Mouse (Mus musculus): ENCODE data around the gene Tspan3. TPM values are rescaled to one million over a fixed set of nuclear protein-coding genes. Genes with fewer than 3 reads are reported as not detected.
A peak's percentile ranks its signal among the peaks of the same experiment; 100 is the strongest.

The Tspan3 gene
- total RNA-seq, 2 experiments from 2014 or later, result 347 to 373 TPM

DNA sequence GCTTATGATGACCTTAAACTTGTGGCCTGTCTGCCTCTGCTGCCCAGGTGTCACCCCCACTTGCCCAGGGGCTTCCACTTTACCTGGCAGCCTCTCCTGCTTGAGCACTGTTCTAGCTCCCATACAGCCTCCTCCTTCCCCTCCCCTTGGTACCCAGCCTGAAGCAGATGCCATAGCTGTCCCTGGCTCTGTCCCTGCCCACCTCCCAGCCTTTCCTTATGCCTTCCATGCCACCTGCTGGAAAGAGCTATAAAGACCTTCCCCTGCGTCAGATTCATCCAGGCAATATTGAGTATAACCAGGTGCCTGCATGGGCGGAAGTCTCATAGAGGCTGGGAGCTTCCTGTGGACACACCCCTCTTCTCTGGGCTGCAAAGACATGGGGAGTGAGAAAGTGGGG, 45.6 kb downstream of the Tspan3 start:
- DNase-seq (ENCODE audit: low spot score in 2 of 2), result no peak

- peak; percentile 69 to 76 for DNase-seq (ENCODE audit: low spot score in 2 of 2)
These were observed 46.7 kb downstream of the Tspan3 start for GRCm38 (mm10) chr9:56118582-56118981.

- DNase-seq (ENCODE audit: low spot score in 2 of 2), result no peak
These were observed 47.2 kb downstream of the Tspan3 start for GRCm38 (mm10) chr9:56118091-56118490.

DNA sequence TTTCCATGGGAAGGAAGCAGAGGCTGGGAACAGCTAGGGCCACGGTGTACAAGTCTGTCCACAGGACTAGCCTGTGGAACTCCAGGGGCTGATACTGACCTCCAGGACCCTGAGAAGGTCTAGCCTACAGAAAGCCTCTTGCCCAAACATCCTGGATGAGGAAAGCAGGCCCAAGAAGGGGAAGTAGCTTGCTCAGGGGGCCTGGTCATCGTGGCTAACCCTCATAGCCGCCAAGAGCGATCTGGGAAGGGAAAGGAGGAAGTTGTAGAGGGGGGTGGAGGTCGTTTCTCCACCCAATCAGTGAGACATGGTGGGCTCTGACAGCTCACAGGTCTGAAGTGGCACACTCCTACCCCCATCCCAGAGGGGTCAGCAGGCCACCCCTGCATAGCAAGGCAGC, 57.1 kb downstream of the Tspan3 start:
- DNase-seq (ENCODE audit: low spot score in 2 of 2), result no peak

GRCm38 (mm10) chr9:56107527-56107926, 57.8 kb downstream of the Tspan3 start:
- no peak for DNase-seq (ENCODE audit: low spot score in 2 of 2)

- DNase-seq (ENCODE audit: low spot score in 2 of 2), result no peak
These were observed 58.8 kb downstream of the Tspan3 start for GRCm38 (mm10) chr9:56106274-56107072.

- DNase-seq (ENCODE audit: low spot score in 2 of 2), result no peak
These were observed 60.4 kb downstream of the Tspan3 start for GRCm38 (mm10) chr9:56104921-56105320.

GRCm38 (mm10) chr9:56101022-56101421, 64.3 kb downstream of the Tspan3 start:
- DNase-seq (ENCODE audit: low spot score in 2 of 2), result no peak

DNA sequence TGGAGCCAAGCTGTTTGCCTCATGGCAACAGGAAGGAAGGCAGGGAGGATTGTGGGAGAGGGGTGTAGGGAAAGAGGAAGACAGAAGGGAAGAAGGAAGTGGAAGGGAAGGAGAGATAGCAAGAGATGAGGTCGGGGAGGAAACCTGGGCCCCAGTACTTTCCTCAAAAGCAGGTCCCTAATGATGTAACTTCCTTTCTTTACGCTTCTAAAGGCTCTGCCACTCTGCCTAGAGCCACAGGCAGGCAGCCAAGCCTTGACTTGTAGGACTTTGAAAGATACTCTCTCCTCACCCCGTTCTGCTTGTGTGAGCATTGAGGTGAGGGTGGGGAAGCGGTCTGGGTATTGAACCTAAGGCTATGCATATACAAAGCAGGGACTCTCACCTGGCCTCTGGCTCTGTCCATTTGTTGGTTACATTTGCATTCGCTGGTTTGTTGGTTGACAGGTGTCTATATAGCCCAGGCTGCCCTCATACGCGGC, 65.2 kb downstream of the Tspan3 start:
- DNase-seq (ENCODE audit: low spot score in 2 of 2), result no peak

- DNase-seq (ENCODE audit: low spot score in 2 of 2), result no peak
These were observed 67.5 kb downstream of the Tspan3 start for GRCm38 (mm10) chr9:56097584-56098298.

DNA sequence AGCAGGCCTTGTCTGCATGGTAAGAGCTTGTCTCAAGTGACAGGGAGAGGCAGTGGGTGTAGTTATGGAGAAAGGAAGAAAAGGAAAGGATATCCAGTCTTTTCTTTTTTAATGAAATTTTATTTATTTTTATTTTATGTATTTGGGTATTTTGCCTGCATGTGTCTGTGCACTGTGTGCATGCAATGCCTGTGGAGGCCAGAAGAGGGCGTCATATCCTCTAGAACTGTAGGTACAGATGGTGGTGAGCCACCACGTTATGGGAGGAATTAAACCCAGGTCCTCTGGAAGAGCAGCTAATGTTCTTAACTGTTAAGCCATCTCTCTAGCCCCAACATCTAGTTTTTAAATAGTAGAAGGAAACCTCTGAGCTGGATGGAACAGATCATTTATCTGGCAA, 73.2 kb downstream of the Tspan3 start:
- no peak for DNase-seq (ENCODE audit: low spot score in 2 of 2)

DNA sequence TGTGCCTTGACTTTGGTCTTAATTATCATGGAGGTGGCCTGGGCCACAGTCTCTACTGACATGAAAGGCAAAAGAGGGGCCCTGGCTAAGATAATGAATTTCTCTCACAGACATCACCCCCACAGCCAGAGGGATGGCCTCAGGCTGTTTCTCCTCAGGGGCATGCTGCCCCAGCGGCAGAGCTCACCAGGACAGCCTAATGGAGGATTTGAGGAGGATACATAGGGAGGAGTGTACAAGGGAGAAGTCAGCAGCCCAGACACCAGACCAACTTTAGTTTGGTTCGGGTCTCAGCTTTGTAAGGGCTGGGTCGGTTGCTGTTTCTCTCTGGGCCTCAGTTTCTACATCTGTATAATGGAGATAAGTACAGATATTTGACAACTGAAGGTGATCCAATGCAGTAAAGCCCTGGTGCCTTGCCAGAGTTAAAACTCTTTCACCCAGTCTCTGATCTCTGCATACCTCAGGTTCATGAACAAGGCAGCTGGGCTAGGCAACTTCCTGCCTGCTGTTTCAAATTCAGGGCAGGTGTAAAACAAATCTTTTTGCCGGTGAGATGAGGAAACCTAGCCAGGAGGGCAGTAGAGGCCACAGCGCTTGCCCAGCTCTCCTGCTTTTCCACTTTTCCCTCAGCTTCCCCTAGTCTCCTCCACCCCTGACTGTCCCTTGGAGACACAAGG, 74.6 kb downstream of the Tspan3 start:
- no peak for DNase-seq (ENCODE audit: low spot score in 2 of 2)

- peak; percentile 48 to 59 for DNase-seq (ENCODE audit: low spot score in 2 of 2)
These were observed 75.3 kb downstream of the Tspan3 start, which contains the start of gene Pstpip1 for GRCm38 (mm10) chr9:56089778-56090520. Gene Pstpip1, plus strand, starts transcription at chr9:56089962.

DNA sequence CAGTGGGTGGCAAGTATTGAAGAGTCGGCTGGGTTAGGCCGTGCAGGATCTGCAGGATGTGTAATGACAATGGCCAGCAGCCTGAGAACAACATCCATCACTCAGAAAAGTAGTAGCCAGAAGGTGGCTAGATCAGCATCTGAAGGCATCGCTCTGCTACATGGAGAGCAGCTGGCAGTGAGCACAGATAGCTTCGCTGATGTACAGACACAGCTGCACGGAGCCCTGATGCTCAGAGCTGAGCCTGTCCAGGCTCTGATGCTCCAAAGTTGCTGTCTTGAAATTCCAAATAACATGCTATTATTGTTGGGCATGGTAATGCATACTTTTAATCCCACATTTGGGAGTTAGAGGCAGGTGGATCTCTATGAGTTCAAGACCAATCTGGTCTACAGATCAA, 78.8 kb downstream of the Tspan3 start:
- DNase-seq (ENCODE audit: low spot score in 2 of 2), result no peak

Other genes with a start within 250 kb of the Tspan3 start
- gene Scaper, start 227.4 kb downstream of the Tspan3 start, total RNA-seq (2021), result 10 to 100 TPM; 35.1 to 35.5 TPM
- gene 4930563M21Rik, start 154.9 kb downstream of the Tspan3 start, total RNA-seq (2021), result not detected
- 100 to 1,000 TPM in 1 of 2 experiments, 10 to 100 TPM in 1; 99.8 to 108 TPM for gene Rcn2, start 123.6 kb downstream of the Tspan3 start, total RNA-seq (2021)
- gene Pstpip1, start 75.5 kb downstream of the Tspan3 start, total RNA-seq (2021), result 1 to 10 TPM; 2.3 to 2.8 TPM